Mouse (Mus musculus) thymus, adult 2 months (tissue): ENCODE data around the gene Cdh13.

ENCODE experiments used
- CTCF ChIP-seq: fragments of 200-500 bp; IDR thresholded peaks from 2 replicates; pipeline ENCODE4 v1.5.1; 2012; ENCODE audit warnings: mild to moderate bottlenecking, control low read depth, low read length, moderate library complexity, borderline replicate concordance; ENCODE audit not compliant: control insufficient read depth, poor library complexity, insufficient read depth; ENCODE audit errors: extremely low read depth
- POLR2A ChIP-seq: fragments of 200-500 bp; IDR thresholded peaks from 2 replicates; pipeline ENCODE4 v1.6.1; 2012; ENCODE audit warnings: mild to moderate bottlenecking, low read length, control low read depth, moderate library complexity; ENCODE audit not compliant: control insufficient read depth, poor library complexity, insufficient read depth; ENCODE audit errors: extremely low read depth

DNA sequence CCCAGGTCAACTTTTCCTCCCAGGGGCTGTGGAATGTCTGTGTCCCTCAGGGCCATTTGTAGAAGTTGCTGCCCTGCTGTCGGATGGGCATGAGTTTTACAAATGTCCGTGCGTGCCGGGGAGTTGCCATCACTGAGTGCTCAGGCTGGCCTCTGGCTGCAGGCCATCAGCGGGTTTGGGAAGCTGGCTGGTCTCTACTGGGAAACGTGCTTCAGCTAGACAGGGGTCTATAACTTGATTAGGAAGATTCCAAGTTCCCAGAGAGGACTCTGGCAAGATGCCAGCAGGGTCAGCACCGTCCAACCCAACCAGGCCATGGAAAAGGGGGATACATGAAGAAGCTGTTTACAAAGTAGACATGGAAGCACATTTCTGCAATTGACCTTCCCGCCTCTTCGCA, 163.0 kb downstream of the Cdh13 start:
- TF ChIP-seq POLR2A (no peak), CTCF (no peak)
